Mouse (Mus musculus) ovary, postnatal 14 days (tissue): ENCODE results near the gene Gm16253.

Source experiments
- DNase-seq: peaks from one replicate; pipeline ENCODE4 v3.0.0; 2022; ENCODE audit warnings: low spot score

Gm16253 gene

DNA sequence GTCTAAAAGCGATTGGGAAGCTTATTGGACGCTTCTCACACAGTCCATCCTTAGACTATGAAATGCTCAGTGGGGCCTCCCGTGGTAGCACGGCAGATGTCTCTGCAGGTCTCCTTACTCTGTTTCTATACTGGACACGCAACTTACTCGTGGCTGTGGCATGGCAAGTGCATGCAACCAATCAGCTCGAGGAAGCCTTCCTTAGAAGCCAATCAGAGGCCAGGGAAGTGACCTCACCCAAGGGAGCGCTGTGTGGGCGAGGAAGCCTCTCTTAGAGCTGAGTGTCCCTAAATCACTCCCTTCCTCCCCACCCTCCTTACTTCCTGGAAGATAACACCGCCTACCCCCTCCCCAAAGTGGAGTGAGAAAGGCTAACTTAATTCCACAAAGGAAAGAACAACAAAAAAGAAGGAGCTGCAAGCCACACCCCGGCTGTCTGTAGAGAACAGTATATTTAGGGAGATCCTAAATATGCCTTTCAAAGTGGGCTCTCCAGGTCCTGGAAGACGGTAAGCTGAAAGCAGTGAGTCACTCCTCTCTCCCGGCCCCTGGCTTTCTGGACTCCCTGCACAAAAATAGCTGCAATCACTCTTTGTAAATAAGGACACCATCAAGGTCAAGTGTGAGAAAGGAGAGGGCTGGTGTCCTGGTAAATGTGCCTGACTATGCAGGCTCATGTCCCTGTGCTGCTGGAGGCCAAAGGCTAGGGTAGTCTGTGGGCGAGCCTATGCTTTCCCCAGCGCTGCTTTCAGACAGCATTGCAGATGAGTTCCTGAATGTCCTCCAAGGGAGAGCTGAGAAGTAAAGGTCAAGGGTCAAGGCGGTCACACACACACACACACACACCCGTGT lies at the start of gene Gm16253:
Gene Gm16253, plus strand, starts transcription at position 295 of the 852 bp plus-strand sequence.
- peak; percentile 81 for DNase-seq

DNA sequence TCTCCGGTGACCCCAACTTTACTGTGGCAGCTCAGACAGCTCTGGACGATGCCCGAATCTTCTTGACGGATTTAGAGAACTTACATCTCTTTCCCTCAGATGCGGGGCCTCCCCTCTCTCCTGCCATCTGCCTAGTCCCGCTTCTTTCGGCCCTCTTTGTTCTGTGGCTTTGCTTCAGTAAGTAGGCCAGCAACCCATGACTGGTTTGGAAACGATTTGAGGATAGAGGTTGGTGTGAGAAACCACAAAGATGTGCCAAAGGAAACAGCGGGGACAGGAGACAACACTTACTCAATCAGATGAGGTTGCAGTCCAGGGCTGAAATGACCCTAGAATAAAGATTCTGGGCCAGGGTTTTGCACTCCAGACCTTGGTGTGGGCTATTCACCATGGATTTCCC lies 48.3 kb upstream of the Gm16253 start:
- no peak for DNase-seq

DNA sequence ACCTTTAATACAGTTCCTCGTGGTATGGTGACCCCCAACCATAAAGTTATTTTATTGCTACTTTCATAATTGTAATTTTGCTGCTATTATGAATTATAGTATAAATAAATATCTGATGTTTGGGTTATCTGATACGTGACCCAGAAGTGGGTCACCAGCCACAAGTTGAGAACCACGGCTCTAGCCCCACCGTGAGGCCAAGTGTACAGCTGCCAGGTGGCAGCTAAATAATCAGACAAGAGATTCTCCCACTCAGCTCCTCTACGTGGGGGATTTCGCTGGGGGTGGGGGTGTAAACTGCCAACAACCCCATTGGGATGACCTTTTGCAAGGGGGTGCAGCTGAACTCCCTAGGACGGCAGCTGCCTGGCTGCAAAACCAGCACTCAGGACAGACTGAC lies 44.7 kb upstream of the Gm16253 start:
- DNase-seq, result no peak

DNA sequence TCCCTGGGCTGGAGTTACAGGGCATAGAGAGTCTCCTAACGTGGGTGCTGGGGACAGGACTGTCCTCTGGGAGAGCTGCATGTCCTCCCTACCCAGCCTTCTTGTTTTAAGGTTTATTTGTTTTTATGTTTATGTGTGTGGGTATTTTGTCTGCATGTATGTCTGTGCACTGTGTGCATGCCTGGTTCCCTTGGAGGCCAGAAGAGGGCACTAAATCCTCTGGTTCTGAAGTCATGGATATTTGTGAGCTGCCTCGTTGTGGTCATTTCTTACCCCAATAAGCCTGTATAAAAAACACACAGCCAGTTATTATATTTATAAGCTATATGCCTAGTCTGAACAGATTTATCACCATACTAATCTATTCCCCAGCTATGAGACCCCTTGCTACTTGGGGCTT lies 42.5 kb upstream of the Gm16253 start:
- DNase-seq, result no peak

DNA sequence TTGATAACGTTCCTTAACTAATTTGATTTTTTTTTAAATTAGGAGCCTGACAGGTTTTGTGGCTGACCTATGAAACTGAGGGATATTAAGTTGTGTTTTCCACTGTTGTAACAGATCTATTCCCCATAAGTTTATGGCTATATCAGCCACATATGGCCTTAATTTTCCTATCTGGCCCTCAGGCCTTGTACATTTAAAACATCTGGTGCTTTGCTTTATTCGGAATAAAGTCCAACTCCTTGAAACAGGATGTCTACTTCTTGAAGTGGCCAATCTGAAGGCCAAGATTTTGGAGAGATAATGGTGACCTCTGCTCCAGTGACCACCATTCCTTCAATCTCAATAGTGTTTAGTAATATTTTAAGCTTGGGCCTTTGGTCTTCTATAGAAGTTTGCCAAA lies 37.5 kb upstream of the Gm16253 start:
- DNase-seq, result no peak

DNA sequence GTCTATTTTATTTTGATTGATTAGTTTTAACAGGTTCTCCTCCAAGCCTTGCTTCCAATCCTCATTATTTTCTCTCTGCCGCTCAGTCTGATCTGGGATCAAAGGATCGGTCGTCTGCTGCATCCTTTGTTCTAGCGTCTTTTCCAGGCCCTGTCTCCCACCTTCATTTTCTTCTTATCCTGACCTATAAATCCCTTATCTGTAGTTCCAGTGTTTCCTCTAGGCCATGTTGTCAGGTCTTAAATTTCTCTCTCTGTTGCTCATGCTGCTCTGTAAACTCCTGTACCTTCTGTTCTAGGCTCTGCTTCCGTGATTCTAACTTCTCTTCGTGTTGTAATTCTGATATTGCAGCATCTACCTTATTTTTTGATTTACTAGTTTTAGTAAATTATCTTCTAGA lies 36.0 kb upstream of the Gm16253 start:
- DNase-seq, result no peak

DNA sequence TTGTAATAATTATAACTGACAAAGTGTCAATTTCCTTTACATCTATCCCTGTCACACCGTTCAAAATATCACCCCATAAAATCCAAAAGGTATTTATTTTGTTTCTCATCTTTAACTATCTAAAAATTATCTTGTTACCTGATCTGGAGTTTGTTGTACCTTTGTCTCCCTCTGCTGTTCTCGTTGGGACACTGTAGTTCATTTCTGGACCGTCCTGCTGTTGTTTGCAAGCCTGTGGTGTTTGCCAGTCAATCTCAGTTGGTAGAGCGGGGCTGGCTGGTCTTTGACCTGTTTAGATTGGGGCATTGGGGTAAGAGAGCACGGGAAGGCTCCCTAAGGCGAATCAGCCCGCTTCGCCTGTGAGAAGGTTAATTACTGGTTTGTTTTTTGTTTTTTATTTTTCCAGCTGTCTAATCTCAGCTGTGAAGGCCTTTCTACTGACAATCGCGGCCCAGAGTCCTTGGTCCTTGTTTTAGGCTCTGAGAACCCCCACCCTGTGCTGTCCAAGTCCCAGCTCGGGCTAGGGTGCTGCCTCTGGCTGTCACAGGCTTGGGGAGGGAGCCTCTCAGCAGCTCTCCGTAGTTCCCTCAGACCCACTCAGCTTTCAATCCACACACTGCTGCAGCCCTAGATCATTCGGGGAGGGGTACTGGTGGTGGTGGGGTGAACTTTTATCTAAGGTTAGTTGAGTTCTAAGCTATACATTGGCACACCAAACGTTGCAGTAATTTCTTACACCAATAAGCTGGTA lies 35.3 kb upstream of the Gm16253 start:
- no peak for DNase-seq

DNA sequence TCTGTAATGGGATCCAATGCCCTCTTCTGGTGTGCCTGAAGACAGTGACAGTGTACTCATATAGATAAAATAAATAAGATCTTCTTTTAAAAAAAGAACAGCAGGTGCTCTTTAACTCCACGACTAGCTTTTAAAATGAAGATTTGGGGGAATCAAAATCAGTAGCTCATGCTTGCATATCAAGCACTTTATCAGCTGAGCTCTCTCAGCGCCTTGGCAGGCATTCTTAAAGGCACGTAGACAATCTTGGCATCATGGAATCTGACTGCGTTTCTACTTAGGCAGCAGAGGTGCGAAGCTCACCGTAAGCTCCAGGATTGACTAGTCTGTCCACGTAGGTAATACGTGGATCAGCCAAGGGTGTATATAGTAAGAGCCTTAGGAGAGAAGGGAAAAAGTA lies 34.2 kb upstream of the Gm16253 start:
- no peak for DNase-seq

DNA sequence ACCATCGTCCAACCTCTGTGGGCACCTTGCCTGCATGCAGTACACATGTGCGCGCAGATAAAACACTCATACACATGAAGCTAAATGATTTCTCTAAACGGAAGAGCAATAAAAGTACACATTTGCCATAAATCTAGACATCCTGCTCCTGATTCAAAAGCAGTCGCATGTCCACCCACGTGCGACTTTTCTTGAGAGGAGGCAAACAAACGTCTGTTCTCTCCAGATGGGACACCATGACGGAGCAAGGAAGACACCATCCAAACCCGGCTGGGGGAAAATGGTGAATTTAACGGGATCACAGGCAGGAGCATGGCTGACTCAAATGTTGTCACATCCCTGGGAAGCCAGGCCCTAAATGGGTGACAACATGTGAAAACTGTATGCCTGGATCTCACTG lies 33.4 kb upstream of the Gm16253 start:
- no peak for DNase-seq

DNA sequence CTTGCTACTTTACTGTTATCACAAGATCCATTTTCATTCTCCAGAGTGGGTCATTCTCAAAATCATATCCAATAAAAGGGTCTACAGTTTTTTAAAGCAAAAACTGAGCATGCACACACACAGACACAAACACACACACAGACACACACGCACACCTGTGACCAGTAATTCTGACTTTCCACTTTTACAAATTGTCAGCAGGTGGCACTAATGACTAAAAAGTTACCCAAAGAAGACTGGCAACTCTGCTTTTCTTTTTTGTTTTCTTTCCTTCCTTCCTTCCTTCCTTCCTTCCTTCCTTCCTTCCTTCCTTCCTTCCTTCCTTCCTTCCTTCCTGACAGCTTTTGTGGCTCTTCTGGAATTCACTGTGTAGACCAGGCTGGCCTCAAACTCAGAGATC lies 31.2 kb upstream of the Gm16253 start:
- no peak for DNase-seq

DNA sequence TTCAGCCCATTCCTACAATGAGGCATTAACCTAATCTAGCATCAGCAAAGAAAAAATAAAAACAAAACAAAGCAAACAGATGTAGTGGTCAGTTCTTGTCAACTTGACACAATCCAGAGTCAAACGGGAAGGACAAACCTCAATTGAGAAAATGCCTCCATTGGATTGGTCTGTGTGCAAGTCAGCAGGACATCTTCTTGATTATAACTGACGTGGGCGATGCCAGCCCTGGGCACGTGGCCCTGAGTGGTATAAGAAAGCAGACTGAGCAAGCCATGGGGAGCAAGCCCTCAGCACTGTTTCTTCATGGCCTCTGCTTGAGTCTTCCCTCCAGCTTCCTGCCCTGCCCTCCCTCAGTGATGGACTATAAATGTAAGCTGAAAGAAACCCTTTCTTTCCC lies 29.9 kb upstream of the Gm16253 start:
- no peak for DNase-seq

DNA sequence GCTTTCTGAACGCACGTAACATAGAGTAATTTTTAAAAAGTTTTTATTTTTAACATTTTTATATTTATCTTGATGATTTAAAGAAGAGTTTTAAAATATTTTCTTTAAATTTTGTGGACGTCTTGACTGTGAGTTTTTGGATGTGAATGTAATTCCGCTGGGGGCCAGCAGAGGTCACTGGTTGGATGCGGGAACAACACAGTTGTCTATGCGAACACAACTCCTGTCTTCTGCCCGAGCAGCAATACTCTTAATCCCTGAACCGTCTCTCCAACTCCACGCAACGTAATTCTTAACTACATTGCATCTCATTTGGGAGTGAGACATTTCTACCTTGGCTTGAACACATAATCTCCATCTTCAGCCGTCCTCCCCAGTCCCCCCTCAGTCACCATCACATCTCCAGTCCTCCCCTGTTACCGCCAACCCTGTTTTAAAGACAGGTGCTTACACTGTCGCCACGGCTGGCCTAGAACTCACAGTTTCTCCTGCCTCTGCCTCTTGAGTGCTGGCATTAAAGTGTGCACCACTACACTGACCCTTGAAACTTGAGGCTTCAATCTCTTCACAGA lies 29.3 kb upstream of the Gm16253 start:
- DNase-seq, result peak; percentile 76

DNA sequence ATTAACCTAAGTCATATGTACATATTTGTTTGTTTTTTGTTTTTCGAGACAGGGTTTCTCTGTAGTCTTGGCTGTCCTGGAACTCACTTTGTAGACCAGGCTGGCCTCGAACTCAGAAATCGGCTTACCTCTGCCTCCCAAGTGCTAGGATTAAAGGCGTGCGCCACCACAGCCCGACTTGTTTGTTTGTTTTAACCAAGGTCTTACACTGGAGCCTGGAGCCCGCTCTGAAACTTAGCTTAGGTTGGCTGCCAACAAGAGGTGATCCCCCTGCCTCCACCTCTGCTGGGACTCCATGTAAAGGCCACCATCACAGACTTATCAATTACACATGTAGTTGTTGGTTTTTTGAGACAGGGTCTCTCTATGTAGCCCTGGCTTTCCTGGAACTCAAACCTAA lies 28.0 kb upstream of the Gm16253 start:
- no peak for DNase-seq

DNA sequence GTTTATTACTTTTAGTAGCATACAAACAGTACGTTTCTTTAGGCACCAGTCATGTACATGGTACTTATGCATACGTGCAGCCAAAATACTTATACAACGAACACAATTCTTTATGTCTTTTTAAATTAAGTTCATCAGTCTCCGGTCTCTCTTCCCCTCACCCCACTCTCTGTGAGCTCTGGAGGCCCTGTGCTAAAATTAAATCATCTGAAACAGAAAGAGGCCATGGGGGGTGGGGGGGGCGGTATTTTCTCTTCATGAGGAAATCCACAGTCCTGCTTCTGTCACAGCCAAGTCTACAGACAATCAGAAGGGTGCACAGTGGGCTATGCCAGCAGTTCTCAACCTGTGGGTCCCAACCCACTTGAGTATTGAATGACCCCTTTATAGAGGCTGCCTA lies 27.4 kb upstream of the Gm16253 start:
- DNase-seq, result no peak

DNA sequence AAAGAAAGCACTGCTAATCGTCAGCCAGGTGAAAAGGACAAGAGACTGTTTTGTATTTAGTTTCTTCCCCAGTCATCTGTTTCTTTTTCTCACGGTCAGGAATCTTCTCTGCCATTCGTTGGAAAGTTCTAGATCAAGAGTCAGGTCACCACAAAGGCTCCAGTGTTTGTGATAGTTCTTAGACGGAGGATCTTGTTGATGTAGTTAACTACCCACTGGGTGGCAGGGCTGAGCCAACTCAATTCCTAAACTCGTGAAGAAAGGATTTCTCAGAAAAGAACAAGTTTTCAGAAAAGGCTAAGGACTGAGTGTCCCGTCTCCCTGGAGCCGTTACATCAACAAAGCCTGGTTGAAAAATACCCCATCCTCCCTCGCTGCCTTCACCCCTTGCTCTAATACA lies 25.6 kb upstream of the Gm16253 start:
- DNase-seq, result no peak

DNA sequence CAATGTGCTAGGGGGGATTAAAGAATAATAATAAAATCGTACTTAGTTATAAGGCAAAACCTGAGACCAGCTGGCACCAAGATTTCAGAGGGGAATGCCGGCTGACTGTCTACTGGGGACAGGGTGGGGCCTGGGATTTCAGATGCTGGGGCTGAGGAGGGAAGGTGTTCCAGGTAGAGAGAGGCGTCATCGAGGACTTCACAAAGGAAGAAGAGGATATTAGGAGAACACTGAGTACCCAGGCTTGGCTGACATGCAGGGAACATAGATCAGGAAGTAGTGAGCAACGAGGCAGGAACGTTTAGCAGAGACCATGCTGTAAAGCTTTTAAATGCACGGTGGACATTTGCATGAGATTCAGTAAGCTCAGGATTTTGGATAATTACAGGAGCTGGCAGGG lies 24.9 kb upstream of the Gm16253 start:
- DNase-seq, result no peak

DNA sequence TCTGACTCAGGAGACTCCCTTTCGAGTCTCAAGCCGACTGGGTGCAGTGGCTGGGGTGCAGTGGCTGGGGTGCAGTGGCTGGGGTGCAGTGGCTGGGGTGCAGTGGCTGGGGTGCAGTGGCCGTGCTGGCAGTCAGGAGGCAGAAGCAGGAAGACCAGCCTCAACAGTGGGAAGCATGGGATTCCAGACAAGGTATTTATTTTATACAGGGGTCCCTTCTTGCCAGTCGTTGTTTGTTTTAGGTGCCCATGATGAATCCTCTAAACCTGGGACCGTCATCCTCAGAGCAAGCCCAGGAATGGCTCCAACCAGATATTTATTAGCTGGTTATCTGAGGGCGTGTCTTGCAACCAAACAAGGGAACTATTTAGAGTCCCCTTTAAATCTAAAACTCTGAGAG lies 23.2 kb upstream of the Gm16253 start:
- DNase-seq, result no peak

DNA sequence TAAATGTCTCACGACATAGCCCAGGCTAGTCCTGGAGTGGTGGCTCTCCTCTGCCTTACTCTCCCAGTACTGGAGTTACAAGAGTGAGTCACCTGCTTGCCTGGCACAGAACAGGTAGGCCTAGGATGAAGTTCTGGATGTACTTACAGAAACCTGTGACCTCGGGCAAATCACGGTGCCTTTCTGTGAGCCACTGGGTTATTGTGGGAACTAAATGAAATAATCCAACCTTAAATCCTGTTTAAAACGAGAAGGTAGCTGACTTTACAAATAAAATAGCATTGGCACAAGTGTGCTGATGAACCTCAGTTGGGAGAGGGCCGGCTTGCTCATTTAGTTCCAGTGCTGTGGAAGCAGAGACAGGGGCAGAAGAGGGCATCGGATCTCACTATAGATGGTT lies 22.5 kb upstream of the Gm16253 start:
- DNase-seq, result no peak

DNA sequence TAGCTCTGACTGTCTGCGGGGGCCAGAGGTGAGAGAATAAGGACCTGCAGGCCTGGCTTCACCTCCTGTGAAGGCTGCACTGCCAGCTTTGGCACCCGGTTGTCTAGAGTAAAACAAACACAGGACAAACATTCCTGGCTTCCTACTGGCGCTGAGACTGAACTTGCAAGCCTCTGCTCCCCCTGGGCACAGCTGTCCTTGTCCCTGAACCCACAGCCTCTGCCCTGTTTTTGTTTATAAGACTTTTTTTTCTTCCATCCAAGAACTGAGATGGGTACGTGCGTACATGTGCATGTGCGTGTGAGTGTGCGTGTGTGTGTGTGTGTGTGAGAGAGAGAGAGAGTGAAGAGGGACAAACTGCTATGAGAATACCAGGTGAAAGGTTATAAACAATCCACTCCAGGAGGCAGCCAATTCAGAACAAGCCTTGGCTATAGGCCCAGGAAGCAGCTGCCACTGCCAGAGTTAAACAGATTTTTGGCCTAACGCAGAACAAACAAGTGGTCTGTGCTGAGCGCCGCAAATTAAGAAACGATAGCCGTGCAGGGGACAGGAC lies 21.7 kb upstream of the Gm16253 start:
- peak; percentile 70 for DNase-seq

DNA sequence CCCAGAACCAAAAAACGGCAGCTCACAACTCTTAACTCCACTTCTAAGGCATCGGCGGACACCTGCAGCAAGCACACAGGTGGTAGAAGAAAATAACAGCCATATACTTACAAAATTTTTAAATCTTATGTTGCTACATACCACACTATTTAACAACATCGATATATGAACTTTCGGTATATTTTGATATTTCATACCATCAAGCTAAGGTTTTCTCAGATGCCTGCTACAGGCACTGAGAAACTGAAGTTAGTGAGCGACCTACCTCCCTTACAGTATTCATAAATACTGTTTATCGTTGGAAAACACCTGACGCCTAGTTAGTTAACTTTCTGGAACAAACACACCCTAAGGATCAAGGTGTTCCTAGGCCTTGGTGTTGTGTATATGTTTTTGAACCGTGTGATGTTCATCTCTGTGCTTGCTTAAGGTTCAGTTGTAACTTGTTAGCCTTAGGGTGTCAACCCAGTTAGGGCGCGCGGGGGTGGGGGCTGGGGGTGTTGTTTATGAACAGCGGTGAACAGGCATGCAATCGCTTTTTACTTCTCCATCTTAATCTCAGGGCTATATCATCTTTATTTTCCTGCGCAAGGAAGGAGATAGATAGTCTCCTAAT lies 20.7 kb upstream of the Gm16253 start:
- no peak for DNase-seq

DNA sequence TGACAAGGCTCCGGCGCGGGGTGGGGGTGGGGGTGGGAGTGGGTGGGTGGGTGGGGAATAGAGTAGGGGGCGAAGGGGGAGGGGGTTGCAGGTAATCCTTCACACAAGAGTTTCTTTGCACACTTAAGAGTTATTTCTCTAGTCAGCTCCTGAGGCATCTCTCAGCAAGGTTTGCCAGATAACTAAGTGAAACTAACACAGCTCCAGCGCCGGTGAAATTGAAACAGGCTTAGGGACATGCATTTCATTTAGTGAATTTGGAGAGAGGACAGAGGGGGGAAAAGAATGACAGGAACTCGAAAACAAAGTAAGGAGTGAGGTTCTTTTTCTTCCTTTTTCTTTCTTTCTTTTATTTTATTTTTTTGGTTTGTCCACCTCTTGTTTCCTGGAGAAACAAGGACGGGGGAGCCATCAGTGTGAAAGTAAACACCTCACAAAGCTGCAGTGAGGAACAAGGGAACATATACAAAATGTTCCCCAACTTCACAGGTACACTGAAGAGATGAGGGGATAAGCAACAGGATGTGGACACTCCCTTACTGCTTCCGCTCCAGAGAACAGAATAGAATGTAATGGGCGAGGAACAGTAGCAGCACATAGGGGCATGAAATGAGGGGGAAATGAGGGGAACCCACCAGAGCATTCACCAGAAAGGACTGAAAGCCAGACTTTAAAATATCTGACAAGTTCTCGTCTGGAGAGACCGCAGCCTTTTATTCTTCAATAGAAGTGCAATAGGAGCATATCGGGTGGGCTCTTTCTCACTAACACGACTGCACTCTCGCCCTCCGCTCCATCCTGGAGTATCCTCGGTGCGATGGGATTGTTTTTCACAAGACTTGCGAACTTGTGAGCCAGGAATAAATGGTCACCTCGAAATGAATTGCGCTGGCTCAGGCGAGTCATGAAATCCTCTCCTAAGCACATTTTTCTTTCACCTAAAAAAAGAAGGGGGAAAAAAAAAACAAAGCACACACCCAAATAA lies 19.8 kb upstream of the Gm16253 start:
- DNase-seq, result no peak
